In the genomic region with DNA sequence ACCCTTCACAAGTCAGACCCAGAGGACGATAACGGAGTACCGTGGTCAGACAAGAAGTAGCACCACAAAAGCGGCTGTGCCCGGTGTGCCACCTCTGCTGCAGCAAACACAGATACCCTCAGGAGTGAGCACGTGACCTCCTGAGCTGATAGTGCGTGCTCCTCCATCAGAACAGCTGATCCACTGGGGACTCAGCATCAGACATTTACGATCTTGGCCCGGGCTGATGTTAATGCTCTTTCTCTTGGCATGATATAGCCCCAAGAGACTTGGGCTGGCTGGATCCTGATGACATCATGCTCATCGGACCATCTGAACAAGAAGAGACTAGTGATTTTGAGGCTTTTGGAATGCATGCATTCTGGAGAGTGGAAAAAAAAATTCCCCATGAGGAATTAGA, we compare ENCODE assay signal across 15 mouse cellular contexts. TPM values are rescaled to one million over a fixed set of nuclear protein-coding genes. Genes with fewer than 3 reads are reported as not detected.
DNase-seq lines count a peak whose midpoint lies in the region; ATAC-seq and TF ChIP-seq lines count a peak whose summit lies in the region.
"Had no signal": no experiment of that assay in that cellular context is flagged by ENCODE, and none has a peak within 500 bp of the region (broad histone marks: within the 10 kb centered on the region; RNA-seq: fewer than 3 reads in every experiment).

No protein-coding gene starts in this region.

- H3K4me1 ChIP-seq in heart, postnatal 0 days (ENCODE audit: control insufficient read depth, insufficient read depth), result no peaks in the 10 kb centered on the region
- no peaks in the 10 kb centered on the region for H3K4me1 ChIP-seq in heart, embryonic 11.5 days (ENCODE audit: control insufficient read depth, insufficient read depth, low read length)
- no peaks in the 10 kb centered on the region for H3K4me1 ChIP-seq in neural tube, embryonic 11.5 days (ENCODE audit: control insufficient read depth, insufficient read depth, low read length)
- H3K4me1 ChIP-seq in hindbrain, postnatal 0 days (ENCODE audit: insufficient read depth, low read length), result no peaks in the 10 kb centered on the region
- H3K4me1 ChIP-seq in forebrain, embryonic 15.5 days, result no peaks in the 10 kb centered on the region
- H3K4me1 ChIP-seq: embryonic facial prominence, embryonic 12.5 days had no signal

- TF ChIP-seq CTCF in heart, postnatal 0 days (IDR thresholded peaks at IDR 0.05; ENCODE audit: low read depth), result no peak
- no peak for TF ChIP-seq CTCF in hindbrain, postnatal 0 days (IDR thresholded peaks at IDR 0.05; ENCODE audit: low read depth)

- no peaks in the 10 kb centered on the region for H3K27me3 ChIP-seq in heart, postnatal 0 days (ENCODE audit: control insufficient read depth, insufficient read depth, low read length)
- H3K27me3 ChIP-seq in heart, embryonic 11.5 days (ENCODE audit: control insufficient read depth, insufficient read depth, low read length), result no peaks in the 10 kb centered on the region
- H3K27me3 ChIP-seq in neural tube, embryonic 11.5 days (ENCODE audit: control insufficient read depth, insufficient read depth, low read length), result no peaks in the 10 kb centered on the region
- H3K27me3 ChIP-seq in hindbrain, postnatal 0 days (ENCODE audit: insufficient read depth, low read length), result no peaks in the 10 kb centered on the region
- no peaks in the 10 kb centered on the region for H3K27me3 ChIP-seq in forebrain, embryonic 15.5 days
- H3K27me3 ChIP-seq: embryonic facial prominence, embryonic 12.5 days; heart, embryonic 15.5 days had no signal

- no peak for TF ChIP-seq EP300 in heart, postnatal 0 days (IDR thresholded peaks at IDR 0.05; ENCODE audit: low read depth)

- H3K4me2 ChIP-seq in heart, postnatal 0 days (ENCODE audit: low read depth, low read length), result no peak overlapping the region
- no peak overlapping the region for H3K4me2 ChIP-seq in heart, embryonic 11.5 days
- H3K4me2 ChIP-seq in neural tube, embryonic 11.5 days (ENCODE audit: low read depth), result no peak overlapping the region
- no peak overlapping the region for H3K4me2 ChIP-seq in hindbrain, postnatal 0 days (ENCODE audit: low read depth, low read length)
- H3K4me2 ChIP-seq in forebrain, embryonic 15.5 days (replicated peaks), result no peak overlapping the region
- H3K4me2 ChIP-seq: embryonic facial prominence, embryonic 12.5 days; heart, embryonic 15.5 days had no signal

- DNase-seq in heart, postnatal 0 days (ENCODE audit: low spot score), result no peak
- no peak for DNase-seq in neural tube, embryonic 11.5 days (ENCODE audit: low spot score)
- no peak for DNase-seq in neural tube, embryonic 10.5 days (ENCODE audit: extremely low spot score, low spot score)
- peak; percentile 50 for DNase-seq in hindbrain, postnatal 0 days (ENCODE audit: low spot score)
- DNase-seq in ovary, postnatal 10 days (ENCODE audit: low spot score), result no peak
- DNase-seq: cerebellum, adult 9-10 months; lung, adult 18-20 months; thymus, postnatal 25 days had no signal

- ATAC-seq in heart, postnatal 0 days (ENCODE audit: insufficient read depth, low read depth), result peak; percentile 33; the same call in 1 of the 2 replicates
- no peak for ATAC-seq in heart, embryonic 11.5 days (replicated peaks; ENCODE audit: insufficient number of reproducible peaks, low FRiP score, low TSS enrichment)
- 0 out of 2 replicates have a peak, but pooled peaks have one; percentile 35 for ATAC-seq in neural tube, embryonic 11.5 days (ENCODE audit: insufficient read depth, low FRiP score, low TSS enrichment)
- ATAC-seq in hindbrain, postnatal 0 days, result peak; percentile 43; the same call in 1 of the 2 replicates
- no peak for ATAC-seq in forebrain, embryonic 15.5 days (replicated peaks)
- no peak for ATAC-seq in frontal cortex, adult (ENCODE audit: low TSS enrichment)
- ATAC-seq: forebrain, embryonic 16.5 days had no signal

- 69% methylated on average over 10 of the region's 10 CpGs for WGBS in heart, postnatal 0 days
- 79% methylated on average over 10 of the region's 10 CpGs for WGBS in heart, embryonic 11.5 days (ENCODE audit: insufficient replicate concordance)
- WGBS in neural tube, embryonic 11.5 days, result 80% methylated on average over 10 of the region's 10 CpGs
- 68% methylated on average over 10 of the region's 10 CpGs for WGBS in hindbrain, postnatal 0 days
- 91% methylated on average over 10 of the region's 10 CpGs for WGBS in forebrain, embryonic 15.5 days

- H3K27ac ChIP-seq in heart, postnatal 0 days (ENCODE audit: low read depth), result no peak overlapping the region
- no peak overlapping the region for H3K27ac ChIP-seq in heart, embryonic 11.5 days (ENCODE audit: low read depth, low read length)
- H3K27ac ChIP-seq in neural tube, embryonic 11.5 days (ENCODE audit: low read depth, low read length), result no peak overlapping the region
- no peak overlapping the region for H3K27ac ChIP-seq in hindbrain, postnatal 0 days
- H3K27ac ChIP-seq in forebrain, embryonic 15.5 days (replicated peaks), result no peak overlapping the region
- H3K27ac ChIP-seq: embryonic facial prominence, embryonic 12.5 days; heart, embryonic 15.5 days had no signal

- no peak overlapping the region for H3K9ac ChIP-seq in heart, postnatal 0 days (replicated peaks; ENCODE audit: low read depth, low read length)
- no peak overlapping the region for H3K9ac ChIP-seq in heart, embryonic 11.5 days (ENCODE audit: low read depth, low read length)
- no peak overlapping the region for H3K9ac ChIP-seq in neural tube, embryonic 11.5 days (ENCODE audit: low read length)
- H3K9ac ChIP-seq in hindbrain, postnatal 0 days (replicated peaks; ENCODE audit: low read length), result no peak overlapping the region
- H3K9ac ChIP-seq in forebrain, embryonic 15.5 days (replicated peaks), result no peak overlapping the region
- H3K9ac ChIP-seq: embryonic facial prominence, embryonic 12.5 days; heart, embryonic 15.5 days had no signal

- H3K36me3 ChIP-seq in heart, postnatal 0 days (replicated peaks; ENCODE audit: control insufficient read depth, insufficient read depth, low read length), result no peaks in the 10 kb centered on the region
- H3K36me3 ChIP-seq in heart, embryonic 11.5 days (ENCODE audit: control insufficient read depth, insufficient read depth, low read length), result no peaks in the 10 kb centered on the region
- no peaks in the 10 kb centered on the region for H3K36me3 ChIP-seq in neural tube, embryonic 11.5 days (ENCODE audit: control insufficient read depth, insufficient read depth, low read length)
- H3K36me3 ChIP-seq in hindbrain, postnatal 0 days (ENCODE audit: insufficient read depth, low read length), result no peaks in the 10 kb centered on the region
- no peaks in the 10 kb centered on the region for H3K36me3 ChIP-seq in forebrain, embryonic 15.5 days
- H3K36me3 ChIP-seq: embryonic facial prominence, embryonic 12.5 days; heart, embryonic 15.5 days had no signal

- no peak overlapping the region for H3K4me3 ChIP-seq in heart, postnatal 0 days (ENCODE audit: low read depth, low read length)
- no peak overlapping the region for H3K4me3 ChIP-seq in heart, embryonic 11.5 days (ENCODE audit: low read depth, low read length)
- no peak overlapping the region for H3K4me3 ChIP-seq in neural tube, embryonic 11.5 days (ENCODE audit: low read depth, low read length)
- no peak overlapping the region for H3K4me3 ChIP-seq in hindbrain, postnatal 0 days (ENCODE audit: low read length)
- no peak overlapping the region for H3K4me3 ChIP-seq in forebrain, embryonic 15.5 days
- H3K4me3 ChIP-seq: embryonic facial prominence, embryonic 12.5 days; heart, embryonic 15.5 days; megakaryocyte, embryonic 14.5 days had no signal

- peaks cover 7% of the 10 kb centered on the region; the same call in 1 of the 2 replicates for H3K9me3 ChIP-seq in heart, postnatal 0 days (replicated peaks; ENCODE audit: control insufficient read depth, low read length)
- 0 out of 2 replicates have a peak, but pooled peaks cover 4% of the 10 kb centered on the region for H3K9me3 ChIP-seq in heart, embryonic 11.5 days (replicated peaks; ENCODE audit: control insufficient read depth, low read length)
- H3K9me3 ChIP-seq in neural tube, embryonic 11.5 days (ENCODE audit: control insufficient read depth, low read length), result no peaks in the 10 kb centered on the region; the same call in 1 of the 2 replicates
- H3K9me3 ChIP-seq in hindbrain, postnatal 0 days (ENCODE audit: low read length), result peaks cover 5% of the 10 kb centered on the region; the same call in 1 of the 2 replicates
- peaks cover 3% of the 10 kb centered on the region; the same call in 1 of the 2 replicates for H3K9me3 ChIP-seq in forebrain, embryonic 15.5 days

RNA-seq across cellular contexts. Expression of a gene that starts 50.3 kb away (rescaled TPM):
- total RNA-seq in heart, postnatal 0 days (2014; rRNA removed; ENCODE audit: low replicate concordance), result 62.5 and 65.0 TPM in 2 replicates
- 147 and 155 TPM in 2 replicates for polyA plus RNA-seq in heart, postnatal 0 days (2015; fragmentation: Nextera tagmentation; extraction: Ambion mirVana)
- polyA plus RNA-seq in heart, embryonic 11.5 days (2014; fragmentation: Nextera tagmentation; extraction: Ambion mirVana), result 122 and 124 TPM in 2 replicates
- polyA plus RNA-seq in neural tube, embryonic 11.5 days (2014; fragmentation: Nextera tagmentation; extraction: Ambion mirVana), result 151 and 157 TPM in 2 replicates
- total RNA-seq in hindbrain, postnatal 0 days (2014; rRNA removed), result 61.4 and 63.9 TPM in 2 replicates
- 168 and 179 TPM in 2 replicates for polyA plus RNA-seq in hindbrain, postnatal 0 days (2015; fragmentation: Nextera tagmentation; extraction: Ambion mirVana)
- 127 and 133 TPM in 2 replicates for polyA plus RNA-seq in forebrain, embryonic 15.5 days (2015; fragmentation: Nextera tagmentation; extraction: Ambion mirVana)

RNA-seq across cellular contexts. Expression of a gene that starts 54.5 kb away (rescaled TPM):
- total RNA-seq in heart, postnatal 0 days (2014; rRNA removed; ENCODE audit: low replicate concordance), result 69.3 and 77.9 TPM in 2 replicates
- polyA plus RNA-seq in heart, postnatal 0 days (2015; fragmentation: Nextera tagmentation; extraction: Ambion mirVana), result 10.3 and 13.2 TPM in 2 replicates
- 22.1 and 32.1 TPM in 2 replicates for polyA plus RNA-seq in heart, embryonic 11.5 days (2014; fragmentation: Nextera tagmentation; extraction: Ambion mirVana)
- 35.0 and 35.9 TPM in 2 replicates for polyA plus RNA-seq in neural tube, embryonic 11.5 days (2014; fragmentation: Nextera tagmentation; extraction: Ambion mirVana)
- total RNA-seq in hindbrain, postnatal 0 days (2014; rRNA removed), result 65.6 and 73.2 TPM in 2 replicates
- 20.7 and 23.3 TPM in 2 replicates for polyA plus RNA-seq in hindbrain, postnatal 0 days (2015; fragmentation: Nextera tagmentation; extraction: Ambion mirVana)
- 34.4 and 36.0 TPM in 2 replicates for polyA plus RNA-seq in forebrain, embryonic 15.5 days (2015; fragmentation: Nextera tagmentation; extraction: Ambion mirVana)

Comparison
In these comparisons a context has a peak if more than half of its experiments do, and no peak if none do; other contexts are left out.
1. ATAC-seq: peak in heart, postnatal 0 days (single experiment), neural tube, embryonic 11.5 days (single experiment) and hindbrain, postnatal 0 days (single experiment); none in heart, embryonic 11.5 days (single experiment), forebrain, embryonic 15.5 days (single experiment) and frontal cortex, adult (single experiment).